Mouse (Mus musculus) testis, adult 2 months (tissue): Measurements from ENCODE around the gene Pfkfb2.

Source experiments
- CTCF ChIP-seq: fragments of 200-500 bp; IDR thresholded peaks from 2 replicates; pipeline ENCODE4 v1.5.1; 2012; ENCODE audit warnings: low read depth, mild to moderate bottlenecking, inconsistent platforms, low read length, moderate library complexity; ENCODE audit not compliant: control insufficient read depth, insufficient read depth, insufficient replicate concordance
- POLR2A ChIP-seq: fragments of 200-500 bp; IDR thresholded peaks from 2 replicates; pipeline ENCODE4 v1.6.1; 2012; ENCODE audit warnings: low read depth, mild to moderate bottlenecking, inconsistent platforms, low read length, moderate library complexity; ENCODE audit not compliant: control insufficient read depth

GRCm38 (mm10) chr1:130744961-130745360, 15.9 kb upstream of the Pfkfb2 start:
- TF ChIP-seq CTCF (no peak), POLR2A (no peak)
